Mouse (Mus musculus) layer of hippocampus, postnatal 10 days (tissue): Measurements from ENCODE around the gene Scube1. TPM values are rescaled to one million over a fixed set of nuclear protein-coding genes. Genes with fewer than 3 reads are reported as not detected.

Source experiments
- DNase-seq, 2 experiments: peaks; one replicate each; pipeline ENCODE4 v3.0.0; 2021; ENCODE audit warnings: low spot score in 2 of 2
- total RNA-seq, 2 experiments: library from RNA; stranded (reverse); gene quantifications; 2 replicates each; pipeline ENCODE4 v1.2.3; 2021

Gene Scube1
- total RNA-seq, 2 experiments from 2014 or later = 14.8 to 17.6 TPM

- DNase-seq = no peak
Observed at GRCm38 (mm10) chr15:83568544-83568943, 156.3 kb downstream of the Scube1 start.

DNA sequence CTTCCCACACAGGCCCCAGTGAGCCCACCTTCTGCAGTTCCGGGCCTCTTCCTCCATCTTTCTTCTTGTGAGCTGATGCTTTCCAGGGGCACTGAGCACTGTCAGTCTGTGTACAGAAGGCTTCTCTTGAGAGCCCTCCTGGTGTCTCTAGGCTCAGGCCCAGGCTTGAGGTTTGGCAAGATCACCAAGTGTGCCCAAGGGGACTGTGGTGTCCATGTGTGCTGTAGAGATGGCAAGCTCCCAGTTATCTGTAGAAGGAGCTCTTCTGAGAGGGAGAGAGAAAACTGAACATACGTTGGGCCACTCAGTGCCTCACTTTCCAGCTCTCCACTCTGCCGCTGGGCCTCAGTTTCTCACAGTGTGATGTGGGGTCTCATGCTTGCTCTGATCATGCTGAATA lies 157.1 kb downstream of the Scube1 start:
- DNase-seq = no peak

DNA sequence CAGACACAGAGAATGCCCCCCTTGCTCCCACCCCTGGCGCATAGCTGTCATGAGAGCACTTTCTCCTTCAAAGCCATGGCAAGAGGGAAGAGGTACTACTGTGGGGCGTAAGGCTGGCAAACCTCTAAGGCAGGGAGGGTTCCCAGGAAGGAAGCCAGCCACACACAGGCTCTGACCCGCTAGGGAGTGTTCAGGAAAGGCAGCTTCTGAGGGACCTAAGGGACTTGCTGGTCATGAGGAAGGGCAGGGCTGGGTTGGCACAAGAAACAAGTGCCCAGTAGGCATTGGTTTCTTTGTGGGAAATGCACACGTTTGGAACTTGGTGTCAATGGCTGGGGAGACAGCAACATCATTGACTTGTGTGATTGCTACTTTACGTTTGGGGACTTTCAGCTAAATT lies 158.8 kb downstream of the Scube1 start:
- no peak for DNase-seq

GRCm38 (mm10) chr15:83565434-83565833 lies 159.4 kb downstream of the Scube1 start:
- DNase-seq = no peak

GRCm38 (mm10) chr15:83563857-83564651 lies 160.8 kb downstream of the Scube1 start:
- no peak for DNase-seq

- DNase-seq = no peak
Observed at GRCm38 (mm10) chr15:83563327-83563856, 161.4 kb downstream of the Scube1 start, which contains the start of the genes Tspo and Mcat. Gene Tspo (plus strand): TSS chr15:83563592. Gene Mcat (minus strand): TSS chr15:83563787.

DNA sequence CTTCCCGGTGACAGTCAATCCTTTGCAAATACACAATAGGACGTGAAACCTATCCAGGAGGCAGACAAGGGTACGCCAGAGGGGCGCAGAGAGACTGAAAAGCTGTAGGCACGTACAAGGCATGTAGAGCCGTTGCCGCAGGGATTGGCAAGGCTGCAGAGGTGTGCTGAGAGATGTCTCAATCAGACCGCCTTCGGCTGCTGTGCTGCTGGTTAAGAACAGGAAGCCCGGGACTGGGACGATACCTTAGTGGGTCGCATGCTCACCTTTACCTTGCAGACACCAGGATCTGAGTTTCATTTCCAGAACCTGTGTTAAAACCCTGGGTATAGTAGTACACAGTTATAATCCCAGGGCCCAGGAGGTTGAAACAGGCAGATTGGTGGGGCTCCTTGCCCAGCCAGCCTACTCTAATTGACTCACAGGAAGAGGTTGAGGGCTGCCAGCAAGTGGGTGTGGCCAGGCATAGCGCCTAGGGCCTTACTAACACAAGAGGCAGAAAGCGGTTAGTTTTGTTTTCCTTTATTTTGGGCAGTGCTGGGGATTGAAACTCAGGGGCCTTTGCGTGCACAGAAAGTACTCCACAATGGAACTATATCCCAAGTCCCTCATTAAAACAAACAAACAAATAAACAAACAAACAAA lies 162.1 kb downstream of the Scube1 start:
- DNase-seq = peak; percentile 66 to 78

DNA sequence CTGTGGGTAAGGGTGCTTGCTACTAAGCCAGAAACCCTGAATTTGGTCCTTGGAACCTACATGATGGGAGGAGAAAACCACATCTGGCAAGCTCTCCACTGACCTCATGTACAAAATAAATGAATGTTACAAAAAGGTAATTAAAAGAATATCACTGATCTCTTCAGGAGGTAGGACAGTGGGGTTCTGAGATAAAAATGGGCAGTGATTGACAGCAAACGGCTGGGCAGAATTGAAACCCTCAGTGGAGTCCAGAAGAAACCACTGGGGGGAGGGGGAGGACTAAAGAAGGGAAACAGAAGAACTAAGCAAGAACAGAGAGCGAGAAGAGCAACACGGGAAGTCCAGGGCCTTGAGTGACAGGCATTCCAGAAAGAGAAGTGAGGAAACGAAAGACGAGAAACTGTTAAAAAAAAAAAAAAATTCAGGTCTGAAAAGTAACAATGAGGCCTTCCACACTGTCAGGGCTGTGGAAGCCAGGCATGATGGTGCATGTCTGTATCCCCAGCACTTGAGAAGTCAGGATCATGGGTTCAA lies 163.8 kb downstream of the Scube1 start:
- DNase-seq = no peak

DNA sequence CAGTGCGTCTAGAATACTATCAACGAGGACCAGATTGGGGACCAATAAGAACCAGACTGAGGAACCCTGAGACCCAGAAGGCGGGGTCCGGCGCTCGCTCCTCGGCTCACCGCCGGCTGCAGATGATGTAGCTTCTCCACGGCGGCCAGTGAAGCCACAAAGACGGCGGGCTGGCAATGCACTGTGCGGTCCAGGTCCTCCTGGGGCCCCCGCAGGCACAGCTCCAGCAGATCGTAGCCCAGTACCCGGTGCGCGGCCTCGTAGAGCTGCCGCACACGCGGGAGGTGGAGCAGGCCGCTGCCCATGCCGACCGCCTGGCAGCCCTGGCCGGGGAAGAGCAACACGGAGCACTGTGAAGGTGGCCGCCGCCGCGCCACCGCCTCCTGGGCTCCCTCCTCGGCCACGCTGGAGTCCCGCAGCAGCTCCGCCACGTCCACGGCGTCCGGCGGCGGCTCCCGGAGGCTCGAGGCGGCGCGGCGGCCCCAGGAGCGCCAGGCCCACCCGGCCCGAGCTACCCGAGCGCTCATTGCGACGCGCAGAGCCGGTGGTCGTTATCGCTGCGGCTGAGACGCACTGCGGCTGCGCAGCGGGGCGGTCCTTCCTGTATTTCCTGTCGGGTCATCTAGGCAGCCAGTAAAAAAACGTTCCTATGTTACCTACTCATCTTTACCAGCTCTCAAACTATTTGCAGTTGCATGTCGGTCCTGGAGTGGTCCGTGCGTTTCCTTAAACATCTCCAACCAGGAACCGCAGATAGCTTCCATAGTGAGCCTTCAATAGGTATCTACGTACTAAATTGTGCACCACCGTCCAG lies 169.5 kb downstream of the Scube1 start:
- peak; percentile 80 to 90 for DNase-seq

Other genes with a start within 250 kb of the Scube1 start
- 10 to 100 TPM; 49.4 to 53.1 TPM for gene Ttll1, start 214.1 kb downstream of the Scube1 start, total RNA-seq
- not detected for gene Bik, start 198.2 kb downstream of the Scube1 start, total RNA-seq
- 1 to 10 TPM; 2.4 to 2.9 TPM for gene Tspo, start 161.4 kb downstream of the Scube1 start, total RNA-seq
- gene Mcat, start 161.2 kb downstream of the Scube1 start, total RNA-seq = 10 to 100 TPM; 26.8 to 31.7 TPM
- gene Ttll12, start 129.9 kb downstream of the Scube1 start, total RNA-seq = 10 to 100 TPM; 18.2 to 19.6 TPM
- 100 to 1,000 TPM; 174 to 177 TPM for gene Mpped1, start 54.4 kb upstream of the Scube1 start, total RNA-seq